Mouse (Mus musculus) erythroblast, adult 5-6 weeks (primary cell): ENCODE results near the gene Alox12b. TPM values are rescaled to one million over a fixed set of nuclear protein-coding genes. Genes with fewer than 3 reads are reported as not detected.

Experiments used
- ATAC-seq: replicated peaks from 2 replicates; pipeline ENCODE4 v1.8.0; 2016; ENCODE audit warnings: moderate number of reproducible peaks, mild to moderate bottlenecking, moderate TSS enrichment, inconsistent platforms; ENCODE audit not compliant: poor library complexity, low FRiP score, severe bottlenecking
- total RNA-seq, 2 experiments: library from RNA; stranded (forward) in 1 of 2; stranded (reverse) in 1 of 2; fragments of 150-400 nt in 1 of 2; fragments of 200-764, 138-1000 nt in 1 of 2; gene quantifications; 2 replicates each; pipeline versions ENCODE4 v1.2.3 to v1.2.4; 2015 to 2017; ENCODE audit warnings: low replicate concordance in 2 of 2

Gene Alox12b
- total RNA-seq, 2 experiments from 2014 or later: not detected

DNA sequence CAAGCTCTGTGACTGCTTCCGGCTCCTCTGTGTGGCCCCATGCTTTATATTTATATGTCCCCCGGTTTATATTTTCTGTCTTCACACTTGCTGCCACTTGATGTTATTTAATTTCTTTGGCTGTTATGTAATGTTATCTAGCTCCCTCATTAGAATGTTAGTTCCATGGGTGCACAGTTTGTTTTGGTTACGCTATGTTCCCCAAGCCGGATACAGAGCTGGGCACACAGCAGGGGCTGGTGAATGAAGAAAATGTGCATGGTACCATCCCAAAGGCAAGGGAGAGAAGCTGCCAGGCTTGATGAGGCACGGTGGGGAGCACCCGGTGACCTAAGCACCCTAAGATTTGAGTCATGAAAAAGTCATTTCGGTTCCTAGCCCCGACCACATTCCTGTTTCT lies 3.0 kb upstream of the Alox12b start:
- no peak for ATAC-seq

DNA sequence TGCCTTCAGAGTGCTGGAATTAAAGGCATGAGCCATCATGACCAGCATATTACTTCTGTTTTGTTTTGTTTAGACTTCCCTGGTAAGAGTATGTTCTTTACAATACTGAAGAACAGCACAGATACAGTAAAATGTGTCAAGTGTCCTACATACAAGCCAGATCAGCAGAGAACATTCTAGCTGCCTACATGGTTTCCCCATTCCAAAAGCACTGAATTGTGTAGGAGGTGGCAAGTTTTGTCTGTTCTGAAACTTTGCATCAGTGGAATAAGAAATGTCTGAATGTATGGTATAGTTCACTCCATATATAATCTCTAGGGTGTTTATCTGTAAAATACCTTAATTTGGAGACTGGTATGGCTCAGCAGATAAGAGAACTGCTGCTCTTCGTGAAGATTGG lies 1.4 kb upstream of the Alox12b start:
- ATAC-seq: no peak

DNA sequence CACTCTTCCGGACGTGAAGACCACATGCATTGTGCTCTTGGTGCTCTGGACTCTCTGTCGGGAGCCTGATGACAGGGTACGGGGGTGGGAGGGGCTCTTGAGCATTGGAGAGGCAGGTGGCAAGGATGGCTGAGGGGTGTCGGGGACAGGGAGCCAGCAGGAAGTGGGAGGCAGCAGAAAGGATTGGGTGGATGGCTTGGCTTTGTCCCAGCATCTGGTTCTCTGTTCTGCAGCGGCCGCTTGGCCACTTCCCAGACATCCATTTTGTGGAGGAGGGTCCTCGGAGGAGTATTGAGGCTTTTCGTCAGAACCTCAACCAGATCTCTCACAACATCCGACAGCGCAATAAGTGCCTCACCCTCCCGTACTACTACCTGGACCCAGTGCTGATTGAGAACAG lies 12.5 kb downstream of the Alox12b start:
- no peak for ATAC-seq

GRCm38 (mm10) chr11:69171626-69172025 lies 14.8 kb downstream of the Alox12b start:
- peak; percentile 80 for ATAC-seq

GRCm38 (mm10) chr11:69172606-69173005 lies 15.8 kb downstream of the Alox12b start:
- ATAC-seq: no peak

GRCm38 (mm10) chr11:69174722-69175121 lies 17.9 kb downstream of the Alox12b start:
- no peak for ATAC-seq

- no peak for ATAC-seq
These were observed 21.7 kb downstream of the Alox12b start for GRCm38 (mm10) chr11:69178525-69178924.

- no peak for ATAC-seq
These were observed 22.7 kb downstream of the Alox12b start for GRCm38 (mm10) chr11:69179512-69179911.

DNA sequence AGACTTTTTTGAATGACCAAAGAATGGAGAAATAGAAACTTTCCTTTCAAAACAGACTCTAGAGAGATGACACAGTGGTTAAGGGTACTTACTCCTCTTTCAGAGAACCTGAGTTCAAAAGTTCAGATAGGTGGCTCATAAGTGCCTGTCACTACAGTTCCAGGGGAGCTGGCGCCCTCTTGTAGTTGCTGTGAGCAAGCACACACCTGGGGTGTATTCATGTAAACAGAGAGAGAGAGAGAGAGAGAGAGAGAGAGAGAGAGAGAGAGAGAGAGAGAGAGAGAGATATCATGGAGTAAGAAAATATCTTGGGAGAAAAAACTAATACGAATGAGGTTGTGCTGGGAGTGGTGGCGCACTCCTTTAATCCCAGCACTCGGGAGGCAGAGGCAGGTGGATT lies 23.3 kb downstream of the Alox12b start:
- ATAC-seq: no peak

- ATAC-seq: no peak
These were observed 28.2 kb downstream of the Alox12b start for GRCm38 (mm10) chr11:69185031-69185430.

DNA sequence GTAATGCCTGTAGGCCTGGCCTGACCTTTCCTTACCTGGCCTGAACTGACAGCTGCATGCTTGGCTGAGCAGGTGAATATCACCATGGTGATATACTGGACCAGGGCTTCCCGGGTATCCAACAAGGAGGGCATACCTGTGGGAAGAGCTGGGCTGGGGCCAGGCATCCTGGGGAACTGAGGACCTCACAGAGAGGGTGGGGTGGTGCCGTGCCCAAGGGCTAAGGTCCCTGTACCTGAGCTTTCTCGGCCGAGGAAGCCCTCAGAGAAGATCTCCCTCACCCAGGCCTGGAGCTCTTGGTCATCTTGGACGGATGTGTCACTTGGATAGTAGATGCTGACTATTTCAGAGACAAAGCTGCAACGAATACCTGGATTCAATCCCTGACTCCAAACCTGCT lies 29.1 kb downstream of the Alox12b start:
- ATAC-seq: no peak

DNA sequence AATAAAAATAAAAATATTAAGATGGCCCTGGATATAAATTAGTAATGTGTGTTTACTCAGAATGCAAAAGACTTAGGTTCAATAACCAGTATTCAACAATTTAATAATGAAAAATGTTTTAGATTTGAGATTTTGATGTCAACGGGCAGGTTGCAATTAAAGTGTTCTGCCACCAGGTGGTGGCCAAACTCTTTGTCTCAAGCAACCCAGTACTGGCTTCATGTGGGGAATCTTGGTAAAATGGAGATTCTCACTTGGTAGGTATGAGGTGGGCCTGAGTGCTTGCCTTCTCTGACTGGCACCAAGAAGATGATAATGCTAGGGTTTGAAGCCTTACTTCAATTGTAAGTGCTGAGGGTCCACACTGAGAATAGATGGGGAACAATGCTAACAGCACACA lies 36.1 kb downstream of the Alox12b start:
- ATAC-seq: no peak; the same call in 1 of the 2 replicates

DNA sequence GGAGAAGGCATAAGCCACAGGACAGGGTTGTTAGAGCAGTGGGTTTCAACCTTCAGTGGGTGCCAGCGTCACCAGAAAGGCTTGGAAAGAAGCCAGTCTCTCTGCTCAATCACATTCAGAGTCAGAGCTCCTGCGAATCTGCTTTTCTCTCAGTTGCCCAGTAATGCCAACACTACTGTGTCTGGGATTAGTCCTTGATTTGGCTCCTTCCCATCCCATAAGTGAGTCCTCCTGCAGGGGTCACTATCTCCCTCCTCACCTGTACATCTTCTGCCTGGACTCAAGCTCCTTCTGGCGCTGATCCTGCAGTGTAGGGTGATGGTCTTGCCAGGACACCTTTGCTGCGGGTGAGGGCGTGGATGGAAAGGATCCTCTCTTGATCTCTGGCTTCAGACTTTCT lies 40.0 kb downstream of the Alox12b start:
- no peak for ATAC-seq

DNA sequence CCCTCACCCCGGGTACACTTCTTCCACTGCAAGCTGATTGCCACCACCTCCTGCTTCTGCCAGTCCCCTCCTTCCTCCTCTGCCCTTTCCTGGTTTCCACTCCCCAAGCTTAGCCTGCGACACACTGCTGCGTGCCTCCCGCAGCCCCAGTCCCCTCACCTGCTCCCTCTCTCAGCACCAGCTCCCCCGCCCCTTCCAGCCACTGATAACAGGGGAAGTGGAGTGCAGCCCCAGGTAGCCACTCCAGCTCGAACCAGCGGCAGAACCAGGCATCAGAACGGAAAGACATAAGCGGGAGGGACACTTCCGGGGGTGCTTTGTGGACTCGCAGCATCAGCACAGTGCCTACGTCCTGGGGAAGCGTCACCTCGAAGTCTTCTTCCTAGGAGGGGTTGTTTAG lies 40.4 kb downstream of the Alox12b start:
- ATAC-seq: no peak

DNA sequence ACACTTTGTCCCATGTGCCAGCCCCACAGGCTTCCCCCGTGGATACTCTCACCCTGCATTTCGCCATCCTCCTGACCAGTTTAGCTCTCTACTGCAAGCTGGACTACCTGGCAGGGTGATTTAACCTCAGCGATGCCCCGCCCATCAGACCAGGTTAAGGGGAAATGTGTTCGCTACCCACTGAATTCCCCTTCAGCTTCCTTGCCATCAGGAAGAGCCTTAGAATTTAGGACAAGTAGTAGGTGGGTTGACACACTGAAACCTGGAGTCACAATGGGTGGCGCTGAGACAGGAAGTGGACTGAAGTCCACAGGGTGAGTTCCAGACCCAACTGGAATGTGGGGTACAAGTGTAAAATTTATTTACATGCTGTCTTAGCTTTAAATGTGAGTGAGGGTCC lies 41.0 kb downstream of the Alox12b start, which contains the start of gene Alox8:
Gene Alox8, minus strand, starts transcription at position 101 of the 400 bp plus-strand sequence.
- ATAC-seq: no peak

GRCm38 (mm10) chr11:69199251-69199650 lies 42.5 kb downstream of the Alox12b start:
- ATAC-seq: no peak

- ATAC-seq: no peak
These were observed 43.4 kb downstream of the Alox12b start for GRCm38 (mm10) chr11:69200231-69200630.

DNA sequence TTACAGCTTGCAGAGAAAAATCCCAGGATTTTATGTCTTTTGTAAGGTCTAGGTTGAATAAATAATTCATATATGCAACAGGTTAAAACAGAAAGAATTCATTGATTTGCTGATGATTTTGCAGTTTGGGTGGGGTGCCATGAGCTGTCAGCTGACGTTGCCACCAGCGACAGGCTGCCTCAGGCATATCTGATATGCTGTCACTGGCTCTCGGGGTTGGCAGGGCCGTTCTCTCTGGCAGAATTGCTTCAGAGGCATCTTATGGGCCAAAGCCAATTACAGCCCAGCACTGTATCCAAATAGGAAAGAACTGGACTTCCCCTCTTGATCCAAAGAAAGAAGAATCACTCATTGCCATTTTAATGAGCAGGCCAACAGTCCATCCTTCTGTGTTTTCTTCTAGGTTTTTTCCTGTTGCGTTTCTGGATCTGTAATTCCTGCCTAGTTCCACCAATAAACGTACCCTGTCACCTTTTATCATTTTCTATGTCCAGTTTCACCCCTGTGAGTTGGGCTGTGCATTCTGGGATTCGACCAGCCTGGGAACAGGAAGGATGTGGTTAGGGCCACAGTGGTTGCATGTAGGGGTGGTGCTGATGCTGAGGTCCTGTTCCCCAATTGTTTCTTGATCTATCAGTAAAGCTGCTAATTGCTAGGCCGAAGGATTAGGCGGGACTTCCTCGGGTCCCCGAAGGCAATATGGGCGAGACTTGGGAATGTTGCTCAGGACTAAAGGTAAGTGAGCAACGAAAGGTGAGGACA lies 45.9 kb downstream of the Alox12b start:
- ATAC-seq: no peak

DNA sequence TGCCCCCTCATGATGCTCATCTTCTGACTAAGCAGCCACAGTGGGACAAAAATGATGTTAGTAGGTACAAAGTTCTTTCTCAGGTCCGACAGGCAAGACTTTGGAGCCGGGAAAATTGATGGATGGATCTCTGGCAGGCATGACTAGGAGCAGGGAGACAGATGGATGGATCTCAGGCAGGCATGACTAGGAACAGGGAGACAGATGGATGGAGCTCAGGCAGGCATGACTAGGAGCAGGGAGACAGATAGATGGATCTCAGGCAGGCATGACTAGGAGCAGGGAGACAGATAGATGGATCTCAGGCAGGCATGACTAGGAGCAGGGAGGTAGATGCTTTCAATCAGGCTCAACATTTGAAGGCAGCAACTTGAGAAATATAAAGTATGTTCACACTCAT lies 54.6 kb downstream of the Alox12b start:
- no peak for ATAC-seq

DNA sequence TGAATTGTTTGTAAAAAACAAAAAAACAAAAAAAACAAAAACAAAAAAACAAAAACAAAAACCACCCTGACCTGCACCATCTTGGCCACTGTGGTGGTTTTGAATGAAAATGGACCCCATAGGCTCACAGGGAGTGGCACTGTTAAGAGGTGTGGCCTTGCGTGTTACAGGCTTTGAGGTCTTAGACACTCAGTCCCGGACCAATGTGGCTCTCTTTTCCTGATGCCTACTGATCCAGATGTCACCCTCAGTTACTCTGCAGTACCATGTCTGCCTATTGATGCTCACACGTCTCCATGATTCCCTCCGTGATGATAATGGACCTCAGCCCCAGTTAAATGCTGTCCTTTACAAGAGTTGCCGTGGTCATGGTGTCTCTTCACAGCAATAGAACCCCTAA lies 60.6 kb downstream of the Alox12b start:
- ATAC-seq: no peak

DNA sequence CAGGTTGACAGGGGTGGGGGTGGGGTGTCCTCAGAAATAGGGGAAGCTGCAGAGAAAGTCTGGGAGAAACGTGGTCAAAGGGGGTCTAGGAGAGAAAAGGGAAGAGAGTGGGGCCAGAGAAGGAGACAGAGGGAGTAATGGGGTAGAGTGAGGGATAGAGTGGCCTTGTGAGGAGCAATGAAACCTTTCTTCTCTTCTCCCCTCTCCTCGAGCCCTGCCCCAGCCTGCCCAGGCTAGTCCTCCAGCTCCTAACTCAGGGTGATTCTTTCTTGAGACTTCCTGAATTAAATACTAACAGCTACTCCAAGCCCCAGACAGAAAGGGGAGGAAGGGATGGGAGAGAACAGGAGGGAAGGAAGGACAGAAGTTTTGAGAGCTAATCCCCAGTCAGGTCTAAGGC lies 61.9 kb downstream of the Alox12b start:
- no peak for ATAC-seq
